Mouse (Mus musculus) yolk sac, embryonic 10.5 days (tissue): ENCODE data around the gene Tcf7l1.

Experiments used
- DNase-seq: peaks from one replicate; pipeline ENCODE4 v3.0.0-alpha.2; 2017; ENCODE audit warnings: low spot score

Gene Tcf7l1

GRCm38 (mm10) chr6:72787322-72787947 lies 1.6 kb downstream of the Tcf7l1 start:
- no peak for DNase-seq

- no peak for DNase-seq
Measured at GRCm38 (mm10) chr6:72783780-72784179, 5.3 kb downstream of the Tcf7l1 start.

GRCm38 (mm10) chr6:72778779-72779776 lies 10.0 kb downstream of the Tcf7l1 start:
- peak; percentile 82 for DNase-seq

- no peak for DNase-seq
Measured at GRCm38 (mm10) chr6:72777212-72777611, 11.8 kb downstream of the Tcf7l1 start.

- DNase-seq = no peak
Measured at GRCm38 (mm10) chr6:72774275-72774674, 14.8 kb downstream of the Tcf7l1 start.

- DNase-seq = no peak
Measured at GRCm38 (mm10) chr6:72769915-72770776, 18.9 kb downstream of the Tcf7l1 start.

- no peak for DNase-seq
Measured at GRCm38 (mm10) chr6:72769343-72769742, 19.7 kb downstream of the Tcf7l1 start.

- DNase-seq = no peak
Measured at GRCm38 (mm10) chr6:72768804-72769203, 20.2 kb downstream of the Tcf7l1 start.

GRCm38 (mm10) chr6:72768097-72768496 lies 21.0 kb downstream of the Tcf7l1 start:
- no peak for DNase-seq

GRCm38 (mm10) chr6:72763616-72764015 lies 25.4 kb downstream of the Tcf7l1 start:
- no peak for DNase-seq

GRCm38 (mm10) chr6:72761645-72762044 lies 27.4 kb downstream of the Tcf7l1 start:
- peak; percentile 73 for DNase-seq

- DNase-seq = no peak
Measured at GRCm38 (mm10) chr6:72758239-72759017, 30.6 kb downstream of the Tcf7l1 start.

GRCm38 (mm10) chr6:72755267-72755889 lies 33.7 kb downstream of the Tcf7l1 start:
- no peak for DNase-seq

GRCm38 (mm10) chr6:72754215-72754614 lies 34.8 kb downstream of the Tcf7l1 start:
- DNase-seq = no peak

GRCm38 (mm10) chr6:72753782-72754181 lies 35.3 kb downstream of the Tcf7l1 start:
- DNase-seq = no peak

GRCm38 (mm10) chr6:72752824-72753223 lies 36.2 kb downstream of the Tcf7l1 start:
- no peak for DNase-seq

- DNase-seq = no peak
Measured at GRCm38 (mm10) chr6:72751210-72751609, 37.8 kb downstream of the Tcf7l1 start.

GRCm38 (mm10) chr6:72748882-72749437 lies 40.1 kb downstream of the Tcf7l1 start:
- no peak for DNase-seq

- no peak for DNase-seq
Measured at GRCm38 (mm10) chr6:72748421-72748820, 40.6 kb downstream of the Tcf7l1 start.

- DNase-seq = no peak
Measured at GRCm38 (mm10) chr6:72747814-72748213, 41.2 kb downstream of the Tcf7l1 start.

- no peak for DNase-seq
Measured at GRCm38 (mm10) chr6:72747156-72747555, 41.9 kb downstream of the Tcf7l1 start.
